Mouse (Mus musculus) stomach, embryonic 15.5 days (tissue): ENCODE data around the gene Zbtb45. TPM values are rescaled to one million over a fixed set of nuclear protein-coding genes. Genes with fewer than 3 reads are reported as not detected.
A peak's percentile ranks its signal among the peaks of the same experiment; 100 is the strongest.

Experiments used
- ATAC-seq: fragments of 200-750 bp; cut with Nextera tagmentation; 2 replicates; pipeline ENCODE4 v1.8.0; 2017; ENCODE audit warnings: low read depth, moderate number of reproducible peaks, moderate TSS enrichment; ENCODE audit not compliant: insufficient read depth, low FRiP score
- H3K27ac ChIP-seq: fragments of 300-500 bp; sonication (generic); 2 replicates; pipeline ENCODE4 v1.5.1; 2015; ENCODE audit warnings: mild to moderate bottlenecking, inconsistent platforms
- H3K27me3 ChIP-seq: fragments of 300-500 bp; sonication (generic); replicated peaks from 2 replicates; pipeline ENCODE4 v1.6.1; 2015; ENCODE audit warnings: inconsistent platforms
- H3K36me3 ChIP-seq: fragments of 300-500 bp; sonication (generic); 2 replicates; pipeline ENCODE4 v1.6.1; 2015; ENCODE audit warnings: inconsistent platforms
- H3K4me1 ChIP-seq: fragments of 300-500 bp; sonication (generic); 2 replicates; pipeline ENCODE4 v1.6.1; 2015; ENCODE audit warnings: inconsistent platforms
- H3K4me2 ChIP-seq: fragments of 300-500 bp; sonication (generic); 2 replicates; pipeline ENCODE4 v1.6.1; 2015; ENCODE audit warnings: mild to moderate bottlenecking, inconsistent platforms
- H3K4me3 ChIP-seq: fragments of 300-500 bp; sonication (generic); replicated peaks from 2 replicates; pipeline ENCODE4 v1.5.1; 2015; ENCODE audit warnings: inconsistent platforms
- H3K9ac ChIP-seq: fragments of 300-500 bp; sonication (generic); 2 replicates; pipeline ENCODE4 v1.6.1; 2015; ENCODE audit warnings: inconsistent platforms
- H3K9me3 ChIP-seq: fragments of 300-500 bp; sonication (generic); 2 replicates; pipeline ENCODE4 v1.6.1; 2016; ENCODE audit warnings: inconsistent platforms
- WGBS: fragments of 180-500 bp; shearing (Covaris S2); methylation state at CpG from one replicate; pipeline ENCODE4 v1.1.7; 2015; 5-methylcytosine and 5-hydroxymethylcytosine counted together
- polyA plus RNA-seq: library from polyadenylated mRNA; unstranded; fragments of >200 nt; fragmentation: Nextera tagmentation; extraction: Ambion mirVana; gene quantifications from 2 replicates; pipeline ENCODE4 v1.2.1, GENCODE M21; 2015

The Zbtb45 gene
- 20.4 and 21.9 TPM in 2 replicates for polyA plus RNA-seq

DNA sequence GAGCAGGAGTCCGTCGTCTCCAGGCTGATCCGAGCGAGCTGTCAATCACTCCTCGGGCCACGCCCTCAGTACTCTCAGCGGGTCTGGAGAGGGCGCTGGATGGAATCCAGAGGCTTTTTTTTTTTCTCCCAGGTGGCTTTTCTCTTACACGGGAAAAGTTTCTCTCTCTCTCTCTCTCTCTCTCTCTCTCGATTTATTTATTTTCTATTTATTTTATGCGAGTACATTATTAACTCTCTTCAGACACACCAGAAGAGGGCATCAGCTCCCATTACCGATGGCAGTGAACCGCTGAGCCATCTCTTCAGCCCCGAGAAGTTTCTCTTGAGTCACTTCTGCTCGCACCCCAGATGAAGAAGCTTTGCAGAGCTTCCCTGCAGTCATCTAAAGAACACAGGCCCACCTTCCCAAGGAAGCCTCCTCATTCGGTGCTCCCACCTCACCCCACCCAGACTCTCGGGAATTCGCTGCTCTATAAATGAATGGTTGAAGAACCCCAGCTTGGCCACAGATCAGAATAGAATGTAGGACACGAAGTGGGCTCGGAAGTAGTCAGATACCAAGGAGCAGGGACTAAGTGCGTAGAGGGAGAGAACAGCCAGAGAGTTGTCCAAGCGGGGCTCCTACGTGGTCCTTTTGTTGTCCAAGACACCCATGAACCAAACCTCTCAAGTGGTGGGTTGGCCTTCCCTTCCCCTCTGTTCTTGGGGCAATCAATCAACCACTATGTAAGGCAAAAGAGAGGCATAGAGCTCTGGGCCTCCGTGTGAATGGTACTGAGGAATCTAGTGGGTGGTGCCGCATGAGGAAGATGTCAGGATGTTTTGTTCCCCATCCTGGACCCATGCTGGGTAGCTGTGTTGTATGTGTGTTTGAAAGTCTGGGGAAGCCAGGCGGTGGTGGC, at the start of gene Zbtb45:
Gene Zbtb45 (minus strand): TSS at position 30 of the 904 bp plus-strand sequence.
- Histone ChIP-seq H3K4me3 (peak within 1 kb of the TSS; percentile 73), H3K4me2 (peak within 1 kb of the TSS; percentile 85), H3K9ac (peak within 1 kb of the TSS; percentile 74), H3K27ac (peak within 1 kb of the TSS; percentile 98), H3K36me3 (peaks cover 23% of the 10 kb centered on the region), H3K27me3 (no peaks in the 10 kb centered on the region), H3K9me3 (no peaks in the 10 kb centered on the region), H3K4me1 (peaks cover 15% of the 10 kb centered on the region)
- no peak for ATAC-seq
- WGBS: 13% methylated on average over 26 of the region's 26 CpGs

DNA sequence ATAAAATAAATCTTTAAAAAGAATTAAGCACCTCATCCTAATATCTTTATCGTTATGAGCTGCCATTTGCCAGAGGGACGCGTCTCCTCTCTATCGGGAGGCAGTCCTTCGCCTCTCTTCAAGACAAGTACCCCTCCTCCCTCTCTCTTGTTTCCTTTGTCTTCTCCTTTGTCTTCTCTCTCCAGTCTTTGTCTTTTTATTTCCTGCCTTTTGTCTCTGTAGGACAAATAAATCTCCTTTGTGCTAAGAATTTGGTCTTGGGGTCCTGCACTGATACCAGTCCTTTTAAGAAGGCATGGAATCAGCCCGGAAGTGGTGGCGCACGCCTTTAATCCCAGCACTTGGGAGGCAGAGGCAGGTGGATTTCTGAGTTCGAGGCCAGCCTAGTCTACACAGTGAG, 49.7 kb upstream of the Zbtb45 start:
- no peak for ATAC-seq
- H3K9me3 ChIP-seq: no peaks in the 10 kb centered on the region
- no peaks in the 10 kb centered on the region for H3K36me3 ChIP-seq
- H3K27me3 ChIP-seq: no peaks in the 10 kb centered on the region
- H3K4me3 ChIP-seq: no peak overlapping the region
- 86% methylated on average over 9 of the region's 9 CpGs for WGBS
- H3K4me1 ChIP-seq: no peaks in the 10 kb centered on the region
- H3K4me2 ChIP-seq: no peak overlapping the region
- no peak overlapping the region for H3K27ac ChIP-seq
- H3K9ac ChIP-seq: no peak overlapping the region

DNA sequence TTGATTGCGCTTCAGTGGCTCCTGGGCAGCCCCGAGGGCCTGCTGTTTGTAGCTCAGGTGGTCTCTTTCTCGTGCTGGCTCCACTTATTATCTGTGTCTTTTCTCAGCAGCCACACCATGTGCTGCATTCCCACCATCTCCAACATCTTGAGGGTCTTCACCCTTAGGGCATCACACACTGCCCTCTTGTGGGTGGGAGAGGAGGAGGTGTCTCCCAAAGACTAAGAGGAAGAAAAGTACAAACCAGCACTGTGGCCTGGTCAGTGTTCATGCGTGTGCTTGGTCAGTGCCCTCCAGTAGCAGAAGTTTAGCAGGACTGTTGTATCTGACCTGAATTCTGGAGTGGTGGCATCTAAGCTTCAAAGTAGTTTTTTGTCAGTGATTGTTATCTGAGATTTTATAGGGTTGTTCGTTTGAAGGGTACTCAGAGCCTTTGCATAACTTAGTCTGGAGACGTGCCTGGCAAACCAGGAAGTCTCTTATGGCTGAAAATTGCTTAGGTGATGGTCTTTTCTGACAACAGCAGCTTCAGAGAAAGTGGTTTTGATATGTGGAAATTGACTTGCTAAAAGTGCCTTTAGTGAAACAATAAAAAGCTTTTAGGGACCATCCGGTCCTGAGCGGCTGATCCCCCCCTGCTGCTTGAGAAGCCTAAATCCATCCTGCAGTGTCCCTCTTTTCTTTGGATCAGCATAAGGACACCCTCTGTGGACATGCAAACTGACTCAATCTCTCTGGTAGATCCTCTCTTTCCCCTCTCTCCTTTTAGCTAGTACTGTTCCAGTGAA, 47.3 kb upstream of the Zbtb45 start:
- no peaks in the 10 kb centered on the region for H3K27me3 ChIP-seq
- no peak for ATAC-seq
- WGBS: 64% methylated on average over 8 of the region's 8 CpGs
- H3K4me1 ChIP-seq: peaks cover 4% of the 10 kb centered on the region; the same call in 1 of the 2 replicates
- H3K9me3 ChIP-seq: no peaks in the 10 kb centered on the region
- H3K27ac ChIP-seq: no peak overlapping the region
- H3K4me3 ChIP-seq: no peak overlapping the region
- H3K4me2 ChIP-seq: no peak overlapping the region
- no peak overlapping the region for H3K9ac ChIP-seq
- H3K36me3 ChIP-seq: no peaks in the 10 kb centered on the region

DNA sequence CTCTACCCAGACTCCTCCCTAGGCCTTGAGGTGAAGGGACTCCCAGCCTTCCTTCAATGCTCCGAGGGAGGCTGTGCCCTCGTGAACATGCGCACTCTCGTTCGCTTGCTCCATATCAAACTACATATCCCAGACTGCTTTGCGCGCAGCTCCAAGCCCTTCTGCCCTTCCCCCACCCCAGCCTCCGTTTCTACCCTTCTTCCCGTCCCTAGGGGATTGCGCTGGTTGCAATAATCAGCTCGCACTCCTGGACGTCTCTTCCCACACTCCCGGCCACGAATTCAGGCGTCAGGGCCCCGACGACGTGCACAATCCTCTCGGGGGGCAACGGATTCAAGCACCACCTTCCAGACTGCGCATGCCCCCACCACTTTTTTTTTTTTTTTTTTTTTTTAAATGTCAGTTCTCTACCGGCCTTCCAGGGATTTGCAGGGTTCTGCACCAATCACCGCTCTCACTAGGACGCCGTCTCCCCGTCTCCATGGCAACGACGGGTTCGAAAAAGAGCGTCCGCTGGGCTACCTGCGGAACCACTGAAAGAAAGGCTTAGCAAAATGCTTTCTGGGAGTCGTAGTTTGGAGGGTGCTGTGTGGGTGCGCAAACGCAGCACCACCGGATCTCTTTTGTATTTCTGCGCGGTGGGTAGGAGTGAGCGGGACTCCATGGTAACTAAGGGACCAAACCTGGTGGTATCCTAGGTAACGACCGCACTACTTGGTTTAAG, 44.6 kb upstream of the Zbtb45 start, which contains the start of gene Mzf1:
Gene Mzf1 (minus strand): TSS at position 478 of the 724 bp plus-strand sequence.
- Histone ChIP-seq H3K27ac (peak within 1 kb of the TSS; percentile 84), H3K9me3 (no peaks in the 10 kb centered on the region), H3K9ac (peak within 1 kb of the TSS; percentile 13; the same call in 1 of the 2 replicates), H3K27me3 (no peaks in the 10 kb centered on the region), H3K36me3 (no peaks in the 10 kb centered on the region), H3K4me1 (peaks cover 4% of the 10 kb centered on the region; the same call in 1 of the 2 replicates), H3K4me3 (peak within 1 kb of the TSS; percentile 59), H3K4me2 (peak within 1 kb of the TSS; percentile 64)
- WGBS: under 1% methylated on average over 41 of the region's 41 CpGs
- ATAC-seq: peak; percentile 94

DNA sequence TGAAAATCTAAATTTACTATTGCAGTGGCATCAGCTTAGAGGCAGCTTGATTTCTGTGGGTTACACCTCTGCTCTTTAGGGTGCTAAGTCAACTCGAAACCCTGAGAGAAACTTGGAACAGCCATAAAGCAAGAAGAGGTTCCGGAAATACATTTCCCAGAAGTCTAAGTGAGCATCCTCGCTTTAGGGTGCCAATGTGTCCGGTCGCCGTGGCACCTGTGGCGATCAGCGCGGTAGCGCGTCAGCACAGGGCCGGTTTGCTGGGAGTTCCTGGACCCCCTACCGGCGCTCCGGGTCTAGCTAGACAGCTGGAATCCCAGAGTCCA, 44.1 kb upstream of the Zbtb45 start:
- H3K9ac ChIP-seq: 0 out of 2 replicates have a peak overlapping the region, but pooled peaks have one; percentile 13
- no peak for ATAC-seq
- H3K4me2 ChIP-seq: peak overlapping the region; percentile 64
- no peaks in the 10 kb centered on the region for H3K36me3 ChIP-seq
- H3K27ac ChIP-seq: peak overlapping the region; percentile 84
- no peaks in the 10 kb centered on the region for H3K9me3 ChIP-seq
- peaks cover 4% of the 10 kb centered on the region; the same call in 1 of the 2 replicates for H3K4me1 ChIP-seq
- no peaks in the 10 kb centered on the region for H3K27me3 ChIP-seq
- peak overlapping the region; percentile 59 for H3K4me3 ChIP-seq
- 3% methylated on average over 15 of the region's 15 CpGs for WGBS

DNA sequence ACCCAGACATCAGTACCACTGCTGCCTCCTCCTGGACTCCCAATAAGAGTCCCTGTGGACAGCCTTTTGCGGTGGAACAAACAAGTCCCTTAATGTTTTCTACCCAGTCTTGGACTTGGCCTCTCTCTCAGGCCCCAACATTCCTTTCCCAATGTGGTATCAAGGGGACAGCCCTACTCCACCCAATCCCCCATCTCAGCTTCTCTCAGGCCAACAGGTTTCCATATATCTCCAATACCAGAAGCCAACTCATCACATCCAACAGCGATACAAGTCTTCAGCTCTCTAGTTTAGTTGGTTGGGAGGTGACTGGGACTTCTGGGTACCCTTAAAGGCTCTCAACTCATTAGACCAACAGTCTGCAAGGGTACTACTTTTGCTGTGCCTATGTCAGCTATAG, 43.7 kb upstream of the Zbtb45 start:
- Histone ChIP-seq H3K4me3 (peak overlapping the region; percentile 59), H3K4me2 (peak overlapping the region; percentile 64), H3K9ac (no peak overlapping the region), H3K4me1 (peaks cover 4% of the 10 kb centered on the region; the same call in 1 of the 2 replicates), H3K36me3 (no peaks in the 10 kb centered on the region), H3K9me3 (no peaks in the 10 kb centered on the region), H3K27me3 (no peaks in the 10 kb centered on the region), H3K27ac (no peak overlapping the region)
- WGBS: 88% methylated on average over 2 of the region's 2 CpGs
- ATAC-seq: no peak

DNA sequence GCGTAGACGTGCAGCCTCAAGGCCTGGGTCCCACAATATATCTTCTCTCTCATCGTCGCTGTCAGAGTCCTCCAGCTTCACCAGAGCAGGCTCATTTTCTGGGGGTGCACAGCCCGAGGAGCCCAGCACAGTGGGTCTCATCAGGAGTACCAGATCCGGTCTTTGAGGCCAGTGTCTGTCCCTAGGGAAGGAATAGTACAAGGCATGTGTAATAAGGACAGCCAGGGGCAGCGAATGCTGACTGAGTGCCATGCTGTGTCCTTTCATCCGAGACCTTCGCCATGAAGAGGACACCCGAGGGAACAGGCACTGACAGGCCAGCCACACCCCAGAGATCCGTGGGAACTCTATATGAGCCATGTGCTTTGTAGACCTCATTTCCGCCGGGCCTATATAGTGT, 43.2 kb upstream of the Zbtb45 start:
- no peak overlapping the region for H3K27ac ChIP-seq
- H3K36me3 ChIP-seq: no peaks in the 10 kb centered on the region
- ATAC-seq: no peak
- 87% methylated on average over 13 of the region's 13 CpGs for WGBS
- no peaks in the 10 kb centered on the region for H3K27me3 ChIP-seq
- no peak overlapping the region for H3K4me2 ChIP-seq
- H3K4me3 ChIP-seq: no peak overlapping the region
- H3K9me3 ChIP-seq: no peaks in the 10 kb centered on the region
- no peak overlapping the region for H3K9ac ChIP-seq
- peaks cover 4% of the 10 kb centered on the region; the same call in 1 of the 2 replicates for H3K4me1 ChIP-seq

DNA sequence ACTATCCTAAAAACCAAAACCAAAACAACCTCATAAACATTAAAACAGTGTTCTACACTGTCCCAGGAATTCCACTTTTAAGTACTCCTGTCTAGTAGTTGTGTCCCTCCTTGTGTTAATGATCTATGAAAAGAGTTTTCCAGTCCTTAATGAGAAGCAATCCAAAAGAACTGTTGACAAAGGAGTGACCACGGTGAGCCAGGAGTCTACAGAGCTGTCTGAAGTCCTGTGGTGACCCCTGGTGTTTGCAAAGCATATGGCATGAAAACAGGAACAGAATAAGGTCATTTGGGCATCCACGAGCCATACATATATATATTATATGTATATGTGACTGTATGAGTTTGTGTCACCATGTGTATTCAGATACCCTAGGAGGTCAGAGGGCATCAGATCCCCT, 36.2 kb upstream of the Zbtb45 start:
- peaks cover 40% of the 10 kb centered on the region for H3K27me3 ChIP-seq
- no peak overlapping the region for H3K9ac ChIP-seq
- no peak overlapping the region for H3K27ac ChIP-seq
- no peak overlapping the region for H3K4me2 ChIP-seq
- H3K36me3 ChIP-seq: no peaks in the 10 kb centered on the region
- H3K9me3 ChIP-seq: no peaks in the 10 kb centered on the region
- H3K4me1 ChIP-seq: peaks cover 12% of the 10 kb centered on the region
- 2% methylated on average over 2 of the region's 2 CpGs for WGBS
- no peak overlapping the region for H3K4me3 ChIP-seq
- ATAC-seq: peak; percentile 52; the same call in 1 of the 2 replicates

DNA sequence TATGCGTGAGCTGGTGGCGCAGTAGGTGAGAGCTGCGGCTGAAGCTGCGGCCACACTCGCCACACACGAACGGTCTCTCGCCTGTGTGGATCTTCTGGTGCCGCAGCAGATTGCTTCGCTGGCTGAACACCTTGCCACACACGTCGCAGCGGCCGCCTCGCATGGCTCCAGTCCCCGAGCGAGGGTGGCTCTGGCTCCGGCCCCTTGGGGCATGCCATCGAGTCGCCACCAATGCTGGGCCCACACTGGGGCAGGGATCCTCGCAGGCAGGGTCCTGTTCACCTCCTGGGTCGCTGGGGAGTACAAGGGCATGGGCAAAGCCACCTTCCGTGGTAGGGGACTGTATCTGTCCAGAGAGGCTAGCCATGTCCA, 34.4 kb upstream of the Zbtb45 start:
- no peak overlapping the region for H3K27ac ChIP-seq
- WGBS: 6% methylated on average over 23 of the region's 23 CpGs
- no peaks in the 10 kb centered on the region for H3K9me3 ChIP-seq
- H3K9ac ChIP-seq: peak overlapping the region; percentile 24; the same call in 1 of the 2 replicates
- no peaks in the 10 kb centered on the region for H3K36me3 ChIP-seq
- H3K4me2 ChIP-seq: peak overlapping the region; percentile 98
- H3K27me3 ChIP-seq: peaks cover 40% of the 10 kb centered on the region
- ATAC-seq: no peak
- H3K4me1 ChIP-seq: peaks cover 14% of the 10 kb centered on the region
- H3K4me3 ChIP-seq: peak overlapping the region; percentile 47

DNA sequence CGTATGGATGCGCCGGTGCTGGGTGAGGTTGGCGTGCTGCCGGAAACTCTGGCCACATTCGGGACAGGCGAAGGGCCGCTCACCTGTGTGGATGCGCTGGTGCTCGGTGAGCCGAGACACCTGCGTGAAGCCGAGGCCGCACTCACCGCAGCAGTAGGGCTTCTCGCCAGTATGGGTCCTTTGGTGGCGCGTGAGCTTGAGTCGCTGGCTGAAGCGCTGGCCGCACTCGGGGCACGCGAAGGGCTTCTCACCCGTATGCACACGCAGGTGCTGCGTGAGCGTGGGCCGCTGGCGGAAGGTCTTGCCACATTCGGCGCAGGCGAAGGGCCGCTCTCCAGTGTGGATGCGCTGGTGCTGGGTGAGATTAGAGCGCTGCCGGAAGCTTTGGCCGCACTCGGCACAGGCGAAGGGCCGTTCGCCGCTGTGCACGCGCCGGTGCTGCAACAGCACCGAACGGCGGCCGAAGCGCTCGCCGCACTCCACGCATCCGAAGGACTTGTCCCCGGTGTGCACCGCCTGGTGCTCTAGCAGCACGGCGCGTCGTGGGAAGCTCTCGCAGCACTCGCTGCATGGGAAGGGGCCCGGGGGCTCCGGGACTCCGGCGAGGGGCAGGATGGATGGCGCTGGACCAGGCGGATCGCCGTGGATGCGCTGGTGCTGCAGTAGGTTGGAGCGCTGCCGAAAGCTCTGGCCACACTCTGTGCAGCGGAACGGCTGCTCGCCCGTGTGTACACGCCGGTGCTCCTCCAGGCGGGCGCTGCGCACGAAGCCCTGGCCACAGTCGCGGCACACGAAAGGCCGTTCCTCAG, 33.8 kb upstream of the Zbtb45 start:
- Histone ChIP-seq H3K9ac (peak overlapping the region; percentile 24; the same call in 1 of the 2 replicates), H3K4me3 (peak overlapping the region; percentile 47), H3K4me2 (peak overlapping the region; percentile 98), H3K36me3 (no peaks in the 10 kb centered on the region), H3K4me1 (peaks cover 18% of the 10 kb centered on the region), H3K27ac (no peak overlapping the region), H3K9me3 (no peaks in the 10 kb centered on the region), H3K27me3 (peaks cover 40% of the 10 kb centered on the region)
- 7% methylated on average over 88 of the region's 88 CpGs for WGBS
- ATAC-seq: 0 out of 2 replicates have a peak, but pooled peaks have one; percentile 28

DNA sequence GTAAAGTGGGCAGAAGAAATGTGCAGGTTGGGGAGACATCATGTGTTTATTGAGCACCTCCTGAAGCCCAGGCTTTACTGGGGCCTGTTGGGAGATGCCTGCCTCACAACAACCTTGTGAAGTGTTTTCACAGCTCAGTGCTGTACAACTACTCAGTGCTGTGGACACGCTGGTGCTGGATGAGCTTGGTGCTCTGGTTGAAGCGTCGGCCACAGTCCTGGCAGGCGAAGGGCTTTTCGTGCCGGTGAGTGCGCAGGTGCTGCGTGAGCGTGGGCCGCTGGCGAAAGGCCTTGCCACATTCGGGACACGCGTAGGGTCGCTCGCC, 33.2 kb upstream of the Zbtb45 start:
- no peaks in the 10 kb centered on the region for H3K36me3 ChIP-seq
- no peak overlapping the region for H3K9ac ChIP-seq
- H3K27me3 ChIP-seq: peaks cover 40% of the 10 kb centered on the region
- peaks cover 18% of the 10 kb centered on the region for H3K4me1 ChIP-seq
- whole genome bisulfite sequencing: 51% methylated on average over 16 of the region's 16 CpGs
- H3K27ac ChIP-seq: no peak overlapping the region
- peak overlapping the region; percentile 47; the same call in 1 of the 2 replicates for H3K4me3 ChIP-seq
- H3K9me3 ChIP-seq: no peaks in the 10 kb centered on the region
- peak overlapping the region; percentile 98 for H3K4me2 ChIP-seq
- ATAC-seq: no peak
